Mouse (Mus musculus) left cerebral cortex, postnatal 4 days (tissue): ENCODE data around the gene Syn2. TPM values are rescaled to one million over a fixed set of nuclear protein-coding genes. Genes with fewer than 3 reads are reported as not detected.
"Not testable (repeated sequence)": the region's sequence is repeated elsewhere in the genome, so short reads cannot be mapped to it uniquely, and the experiment has no call there.

Experiments
- DNase-seq: peaks from one replicate; pipeline ENCODE4 v3.0.0-alpha.2; 2022
- intact Hi-C: fragments of 180-260 bp; cut with DNase I; formaldehyde crosslinking; loops from one replicate; pipeline ENCODE4 v1.15.1; 2025
- total RNA-seq, 2 experiments: library from RNA; stranded (reverse); gene quantifications; 2 replicates each; pipeline ENCODE4 v1.2.3; 2021

The Syn2 gene
- total RNA-seq, 2 experiments from 2014 or later, result 140 to 169 TPM

DNA sequence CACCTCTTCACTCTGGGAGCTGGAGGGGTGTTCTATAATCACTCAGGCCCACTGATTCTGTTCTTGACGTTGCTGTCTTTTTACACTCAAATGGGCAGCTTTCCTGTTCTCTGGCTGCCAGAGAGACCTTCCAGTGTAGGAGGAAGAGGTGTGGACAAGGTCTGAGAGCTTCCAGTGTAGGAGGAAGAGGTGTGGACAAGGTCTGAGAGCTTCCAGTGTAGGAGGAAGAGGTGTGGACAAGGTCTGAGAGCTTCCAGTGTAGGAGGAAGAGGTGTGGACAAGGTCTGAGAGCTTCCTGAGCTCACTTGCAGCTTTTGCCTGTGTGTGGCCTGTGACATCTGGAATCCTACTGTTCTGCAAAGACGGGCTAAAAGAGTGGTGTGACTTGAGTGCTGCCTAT lies 105.7 kb downstream of the Syn2 start:
- DNase-seq, intact Hi-C loops: not testable (repeated sequence)

DNA sequence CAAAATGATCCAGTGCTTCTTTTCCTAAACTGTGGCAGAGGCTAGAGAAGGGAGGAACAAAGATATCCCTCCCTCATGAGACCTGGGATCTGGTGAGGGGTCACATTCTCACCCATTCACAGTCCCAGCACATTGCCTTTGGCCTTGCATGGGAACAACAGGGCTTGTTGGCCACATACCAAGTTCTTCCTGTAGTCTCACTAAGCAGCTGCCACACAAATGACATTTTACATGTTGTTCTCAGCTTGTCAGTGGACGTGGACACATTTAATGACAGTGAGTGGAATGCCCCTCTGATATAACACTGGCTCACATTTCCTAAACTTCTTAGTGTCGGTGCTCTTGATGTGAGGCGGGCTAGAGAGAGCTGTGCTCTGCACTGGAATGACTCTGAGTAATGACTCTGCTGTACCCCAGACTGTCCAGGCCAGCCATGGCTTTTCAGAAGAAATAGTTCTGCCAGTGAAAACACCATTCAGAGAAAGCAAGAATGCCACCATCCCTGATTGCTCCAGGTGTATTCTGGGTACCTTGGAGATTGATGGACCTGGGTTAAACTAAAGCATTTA lies 106.5 kb downstream of the Syn2 start:
- DNase-seq, result peak; percentile 20
- intact Hi-C loops, result no loop called here

DNA sequence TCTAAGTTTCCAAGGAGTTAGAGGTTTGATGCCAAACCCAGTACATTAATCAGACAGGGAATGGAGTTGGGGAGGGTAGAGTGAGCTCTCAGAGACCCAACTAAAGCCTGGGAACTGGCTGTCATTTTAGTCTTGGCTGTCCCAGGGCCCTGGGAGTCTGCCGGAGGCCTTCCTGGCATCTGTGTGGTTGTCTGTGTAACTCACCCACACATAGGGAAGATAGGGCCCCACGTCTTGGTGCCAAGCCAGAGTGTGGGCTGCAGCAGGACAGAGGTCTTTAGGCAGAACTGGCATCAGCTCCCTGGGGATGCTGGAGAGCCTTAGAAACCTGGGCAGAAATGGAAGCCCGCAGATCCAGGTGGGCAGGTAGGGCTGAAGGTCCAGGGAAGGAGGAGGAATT lies 107.2 kb downstream of the Syn2 start:
- intact Hi-C loops, result no loop called here
- DNase-seq, result peak; percentile 32

- intact Hi-C loops, result no loop called here
- DNase-seq, result no peak
Measured at GRCm38 (mm10) chr6:115244222-115244621, 109.5 kb downstream of the Syn2 start.

DNA sequence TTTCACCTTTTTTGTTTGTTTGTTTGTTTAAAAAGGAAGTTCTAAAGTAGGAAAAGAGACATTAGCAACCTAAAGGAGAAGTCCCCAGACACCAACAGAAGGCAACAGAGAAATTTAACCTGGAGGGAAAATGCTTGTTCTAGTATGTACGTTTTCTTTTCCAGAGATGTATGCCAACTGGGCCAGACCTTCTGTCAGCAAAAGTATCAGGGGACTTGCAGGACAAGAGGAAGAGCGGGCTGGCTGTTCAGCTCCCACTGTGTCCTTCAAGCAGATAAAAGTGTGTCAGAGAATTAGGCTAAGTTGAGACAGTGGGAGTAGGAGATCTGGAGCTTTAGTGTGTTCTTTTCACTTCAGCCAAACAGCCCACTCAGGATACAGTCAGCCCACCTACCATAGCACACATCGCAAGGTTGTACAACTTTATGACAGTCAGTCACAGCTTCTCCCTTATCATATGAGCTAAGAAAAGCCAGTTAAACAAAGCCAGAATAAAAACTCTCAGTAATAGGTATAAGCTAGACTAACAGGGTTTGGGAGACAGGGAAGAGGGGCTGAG lies 110.9 kb downstream of the Syn2 start:
- DNase-seq, result no peak
- intact Hi-C loops, result no loop called here

GRCm38 (mm10) chr6:115251531-115251985 lies 116.9 kb downstream of the Syn2 start:
- peak; percentile 71 for DNase-seq
- intact Hi-C loops, result no loop called here

- DNase-seq, result peak; percentile 50
- intact Hi-C loops, result no loop called here
Measured at GRCm38 (mm10) chr6:115252099-115252873, 117.6 kb downstream of the Syn2 start, which contains the start of gene Timp4. TSS of gene Timp4 (minus strand) at chr6:115252205.

GRCm38 (mm10) chr6:115255171-115255570 lies 120.5 kb downstream of the Syn2 start:
- no peak for DNase-seq
- intact Hi-C loops, result no loop called here

DNA sequence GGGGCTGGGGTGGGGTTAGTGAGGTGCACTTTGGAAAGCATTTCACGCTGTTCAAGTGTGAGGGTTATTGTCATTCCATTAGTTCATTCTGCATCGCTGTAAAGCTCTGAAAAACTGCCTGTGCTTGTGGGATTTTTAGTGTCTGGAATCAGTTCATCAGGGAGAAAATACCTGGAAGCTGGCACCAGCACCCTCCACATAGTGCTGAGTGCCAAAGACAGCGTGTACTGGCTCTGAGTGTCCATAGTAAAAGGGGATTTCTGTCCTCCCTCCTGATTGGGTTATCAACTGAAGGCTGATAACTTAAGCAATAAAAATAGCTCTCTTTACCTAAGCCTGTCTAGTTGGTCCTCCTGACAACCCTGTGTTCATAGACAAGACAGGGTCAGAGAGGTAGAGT lies 125.8 kb downstream of the Syn2 start:
- intact Hi-C loops, result loop anchor here (10.0 kb wide), 1 partner anchor 216 kb away; no protein-coding TSS in a partner anchor

GRCm38 (mm10) chr6:115266791-115267190 lies 132.1 kb downstream of the Syn2 start:
- intact Hi-C loops, result loop anchor here (5.0 to 10.0 kb wide), 3 partner anchors 89 to 339 kb away; no protein-coding TSS in a partner anchor
- no peak for DNase-seq

More for the DNA sequence above, 125.8 kb downstream of the Syn2 start:
- DNase-seq, result no peak

- intact Hi-C loops, result loop anchor here (5.0 to 10.0 kb wide), 3 partner anchors 91 to 341 kb away; no protein-coding TSS in a partner anchor
- peak; percentile 76 for DNase-seq
Measured at GRCm38 (mm10) chr6:115267916-115268315, 133.2 kb downstream of the Syn2 start.

DNA sequence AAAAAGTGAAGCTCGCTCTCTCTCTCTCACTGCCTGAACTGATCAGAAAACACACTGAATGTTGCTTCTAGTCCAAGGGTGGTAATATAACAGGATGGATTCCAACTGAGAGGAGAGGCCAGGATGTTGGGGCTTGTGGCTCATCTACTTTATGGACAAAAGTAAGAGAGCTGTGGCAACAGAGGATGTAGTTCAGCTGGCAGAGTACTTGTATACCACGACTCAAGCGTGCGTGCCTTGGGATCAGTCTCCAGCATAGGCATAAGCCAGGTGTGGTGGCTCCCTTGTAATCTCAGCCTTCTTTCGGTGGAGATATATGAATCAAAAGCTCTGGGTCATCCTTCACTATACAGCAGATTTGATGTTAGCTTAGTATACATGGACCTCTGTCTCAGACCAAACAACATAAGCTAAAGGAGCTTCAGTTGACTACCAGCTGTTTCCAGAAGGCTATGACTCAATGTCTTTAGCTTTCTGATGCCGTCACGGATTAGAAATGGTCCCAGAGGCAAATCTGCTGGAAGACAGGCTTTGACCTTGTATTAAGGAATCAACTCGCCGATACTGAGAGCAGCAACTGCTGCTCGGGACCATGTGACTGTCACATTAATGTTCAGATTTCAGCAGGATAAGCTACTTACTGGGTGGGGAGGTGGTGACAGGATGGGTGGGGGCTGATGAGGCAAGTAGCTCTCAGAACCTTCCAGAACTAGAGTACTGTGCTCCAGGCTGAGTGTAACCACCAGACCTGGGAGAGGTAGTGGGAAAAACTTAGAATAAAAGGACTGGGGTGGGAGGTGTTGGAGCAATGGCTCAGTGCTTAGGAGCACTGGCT lies 134.1 kb downstream of the Syn2 start:
- intact Hi-C loops, result loop anchor here (5.0 to 10.0 kb wide), 3 partner anchors 91 to 341 kb away; no protein-coding TSS in a partner anchor
- no peak for DNase-seq

GRCm38 (mm10) chr6:115269561-115269960 lies 134.9 kb downstream of the Syn2 start:
- DNase-seq, result no peak
- intact Hi-C loops, result loop anchor here (5.0 to 10.0 kb wide), 3 partner anchors 92 to 342 kb away; no protein-coding TSS in a partner anchor

DNA sequence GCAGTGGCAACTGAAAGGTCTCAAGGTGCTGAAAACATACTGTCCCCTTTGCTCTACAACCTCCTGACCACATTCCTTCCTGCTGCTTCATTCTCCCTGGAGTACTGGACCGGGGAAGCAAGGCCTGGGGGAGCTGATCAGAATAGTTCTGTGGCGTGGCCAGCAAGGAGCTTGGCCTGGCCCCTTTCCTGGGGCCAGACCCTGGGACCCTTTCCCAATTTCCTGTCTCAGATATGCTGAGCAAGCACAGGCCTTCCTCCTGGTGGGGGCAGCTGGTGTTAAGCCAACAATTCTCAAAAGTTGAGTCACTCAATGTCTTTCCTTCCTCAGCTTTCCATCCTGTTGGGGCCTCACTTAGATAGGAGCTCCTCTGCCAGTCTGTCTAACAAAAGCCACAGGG lies 135.4 kb downstream of the Syn2 start:
- intact Hi-C loops, result no loop called here
- no peak for DNase-seq

GRCm38 (mm10) chr6:115271326-115271725 lies 136.6 kb downstream of the Syn2 start:
- DNase-seq, result no peak
- intact Hi-C loops, result no loop called here

- DNase-seq, result peak; percentile 29
- intact Hi-C loops, result no loop called here
Measured at GRCm38 (mm10) chr6:115271866-115272271, 137.2 kb downstream of the Syn2 start.

DNA sequence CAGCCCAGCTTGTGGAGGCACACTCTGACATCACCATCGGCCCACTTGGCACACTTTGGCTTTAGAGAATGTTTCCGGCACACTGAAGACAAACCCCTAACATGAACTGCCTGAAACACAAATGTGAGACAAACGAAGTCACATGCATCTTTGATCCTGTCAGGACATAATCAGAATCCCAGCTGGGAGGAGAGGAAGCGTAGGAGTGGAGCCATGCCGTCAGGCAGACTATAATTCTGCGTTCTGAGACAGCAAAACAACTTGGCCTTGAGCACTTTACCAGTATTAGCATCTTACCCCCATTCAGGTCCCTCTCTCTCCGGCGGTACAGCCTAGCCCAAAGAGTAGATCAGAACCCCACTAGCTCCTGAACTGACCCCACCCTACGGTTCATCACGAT lies 138.6 kb downstream of the Syn2 start:
- no peak for DNase-seq
- intact Hi-C loops, result no loop called here

- intact Hi-C loops, result no loop called here
- DNase-seq, result no peak
Measured at GRCm38 (mm10) chr6:115274705-115275104, 140.0 kb downstream of the Syn2 start.

- intact Hi-C loops, result no loop called here
Measured at GRCm38 (mm10) chr6:115275116-115275815, 140.6 kb downstream of the Syn2 start.

DNA sequence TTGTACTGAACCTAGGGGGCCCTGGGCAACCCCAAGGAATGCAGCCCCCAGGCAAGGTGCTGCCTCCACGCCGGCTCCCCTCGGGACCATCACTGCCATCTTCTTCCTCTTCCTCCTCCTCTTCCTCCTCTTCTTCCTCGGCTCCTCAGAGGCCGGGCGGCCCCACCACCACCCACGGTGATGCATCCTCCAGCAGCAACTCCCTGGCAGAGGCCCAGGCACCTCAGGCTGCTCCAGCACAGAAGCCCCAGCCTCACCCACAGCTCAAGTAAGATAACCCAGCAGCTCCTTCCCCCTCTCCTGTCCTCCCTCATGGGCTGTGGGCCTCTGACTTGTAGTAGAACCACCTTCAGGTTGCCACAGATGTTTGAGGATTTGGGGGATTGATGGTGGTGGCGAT lies 143.4 kb downstream of the Syn2 start:
- intact Hi-C loops, result no loop called here
- DNase-seq, result no peak

More at GRCm38 (mm10) chr6:115275116-115275815, 140.6 kb downstream of the Syn2 start:
- DNase-seq, result no peak
